Mouse (Mus musculus) brain, embryonic 14.5 days (tissue): ENCODE measurements around the gene Gstp2. TPM values are rescaled to one million over a fixed set of nuclear protein-coding genes. Genes with fewer than 3 reads are reported as not detected.
"Not testable (repeated sequence)": the region's sequence is repeated elsewhere in the genome, so short reads cannot be mapped to it uniquely, and the experiment has no call there.

Experiments used
- DNase-seq: peaks from one replicate; pipeline ENCODE4 v3.0.0-alpha.2; 2011; ENCODE audit warnings: low read depth
- CTCF ChIP-seq: fragments of 200-500 bp; IDR thresholded peaks from 2 replicates; pipeline ENCODE4 v1.5.1; 2012; ENCODE audit warnings: inconsistent platforms, mild to moderate bottlenecking, moderate library complexity, borderline replicate concordance; ENCODE audit not compliant: insufficient read depth, insufficient read length; ENCODE audit errors: extremely low read depth
- POLR2A ChIP-seq: fragments of 200-500 bp; IDR thresholded peaks from 2 replicates; pipeline ENCODE4 v1.6.1; 2012; ENCODE audit warnings: mild to moderate bottlenecking, inconsistent platforms, borderline replicate concordance; ENCODE audit not compliant: poor library complexity, insufficient read depth, insufficient read length, severe bottlenecking; ENCODE audit errors: extremely low read depth
- polyA plus RNA-seq: library from polyadenylated mRNA; depleted of rRNA; stranded (reverse); fragments of >200 nt; gene quantifications from 2 replicates; pipeline ENCODE4 v1.2.3, GENCODE M21; 2012

Gene Gstp2
- polyA plus RNA-seq, 1 experiment = 2.9 TPM

DNA sequence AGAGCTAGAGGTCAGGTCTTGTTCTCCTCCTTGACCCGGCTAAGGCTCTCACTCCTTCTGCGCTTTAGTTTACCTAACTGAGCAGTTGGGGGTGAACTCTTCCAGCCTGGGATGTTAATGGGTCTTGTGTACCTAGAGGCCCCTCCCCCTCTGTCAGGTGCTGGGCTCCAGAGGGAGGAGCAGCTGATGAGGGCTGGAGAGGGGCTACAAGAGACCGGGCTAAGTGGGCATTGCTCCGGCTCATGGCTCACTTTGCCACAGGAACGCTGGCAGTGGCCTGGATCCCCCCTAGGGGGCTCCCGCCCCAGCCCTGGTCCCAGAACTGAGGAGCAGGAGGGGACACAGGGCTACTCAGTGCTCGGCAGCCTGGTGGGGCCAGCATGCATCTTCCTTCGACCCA, 38.0 kb upstream of the Gstp2 start:
- no peak for TF ChIP-seq POLR2A
- TF ChIP-seq CTCF = peak; percentile 14; the same call in 1 of the 2 replicates
- DNase-seq = no peak

DNA sequence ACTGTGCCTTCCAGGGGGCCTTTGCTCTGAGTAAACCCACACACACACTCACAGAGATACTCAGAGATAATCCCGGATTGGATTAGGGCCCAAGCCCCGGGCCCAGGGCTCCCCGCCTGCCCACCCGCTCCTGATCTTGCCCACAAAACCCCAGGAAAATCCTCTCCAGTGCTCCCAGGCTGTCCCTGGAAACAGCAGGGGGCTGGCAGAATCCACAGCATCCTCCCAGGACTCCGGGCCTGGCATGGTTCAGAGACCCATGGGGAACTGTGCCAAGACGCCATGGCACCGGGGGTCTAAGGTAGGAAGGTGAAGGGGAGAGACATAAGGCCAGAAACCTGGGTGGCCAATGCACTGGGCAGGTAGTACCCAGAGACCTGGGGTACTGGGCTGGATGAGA, 37.5 kb upstream of the Gstp2 start:
- TF ChIP-seq POLR2A = no peak
- no peak for TF ChIP-seq CTCF

GRCm38 (mm10) chr19:4082219-4082965, 36.6 kb upstream of the Gstp2 start:
- no peak for DNase-seq
- no peak for TF ChIP-seq CTCF
- no peak for TF ChIP-seq POLR2A

More for the DNA sequence above, 37.5 kb upstream of the Gstp2 start:
- no peak for DNase-seq

DNA sequence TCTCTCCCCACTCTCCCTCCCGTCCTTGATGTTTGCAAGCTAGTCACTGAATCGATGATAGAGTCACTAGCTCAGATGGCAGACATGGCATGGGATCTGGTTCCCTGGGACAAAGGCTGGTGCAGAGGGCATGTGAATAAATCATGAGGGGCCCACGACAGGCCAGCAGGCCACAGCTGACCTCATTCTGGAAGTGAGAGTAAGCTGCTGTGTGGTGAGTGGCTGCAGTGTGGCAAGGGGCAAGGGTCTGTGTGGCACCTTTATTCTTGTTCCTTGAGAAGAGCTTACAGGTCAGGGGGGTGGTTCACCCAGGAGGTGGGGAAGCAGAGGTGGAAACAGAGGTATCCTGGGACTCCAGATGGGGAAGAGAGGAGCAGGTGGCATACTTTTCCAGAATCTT, 35.6 kb upstream of the Gstp2 start, which contains the start of gene Cabp2:
TSS of gene Cabp2 (plus strand) at position 185 of the 400 bp plus-strand sequence.
- TF ChIP-seq POLR2A (no peak), CTCF (no peak)
- no peak for DNase-seq

DNA sequence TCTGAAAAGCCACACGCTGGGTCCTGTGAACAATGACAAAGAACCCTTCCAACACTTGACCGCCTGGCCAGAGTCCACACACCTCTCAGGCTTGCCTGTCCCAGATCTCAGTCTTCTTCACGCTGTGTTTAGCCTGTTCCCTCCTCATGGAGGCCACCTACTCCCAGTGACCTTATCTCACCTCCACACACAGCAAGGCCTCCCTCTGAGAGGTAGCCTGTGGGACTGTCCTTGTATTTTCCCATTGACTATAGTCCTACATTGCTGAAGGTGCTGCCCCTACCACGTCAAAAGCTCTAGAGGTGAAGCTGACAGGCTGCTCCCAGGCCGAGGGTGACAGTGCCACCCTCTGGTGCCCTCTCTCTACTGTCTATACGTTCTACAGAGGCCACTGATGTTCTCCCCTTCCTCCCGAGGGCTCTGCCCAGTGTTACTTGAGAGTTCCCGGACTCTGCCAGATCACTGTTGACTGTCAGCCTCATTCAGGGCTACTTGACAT, 34.7 kb upstream of the Gstp2 start:
- DNase-seq = no peak
- TF ChIP-seq POLR2A (no peak), CTCF (no peak)

GRCm38 (mm10) chr19:4079594-4079993, 33.8 kb upstream of the Gstp2 start:
- DNase-seq = no peak

GRCm38 (mm10) chr19:4075531-4075930, 29.7 kb upstream of the Gstp2 start:
- TF ChIP-seq POLR2A (no peak), CTCF (no peak)
- no peak for DNase-seq

More at GRCm38 (mm10) chr19:4079594-4079993, 33.8 kb upstream of the Gstp2 start:
- TF ChIP-seq CTCF (no peak), POLR2A (no peak)

DNA sequence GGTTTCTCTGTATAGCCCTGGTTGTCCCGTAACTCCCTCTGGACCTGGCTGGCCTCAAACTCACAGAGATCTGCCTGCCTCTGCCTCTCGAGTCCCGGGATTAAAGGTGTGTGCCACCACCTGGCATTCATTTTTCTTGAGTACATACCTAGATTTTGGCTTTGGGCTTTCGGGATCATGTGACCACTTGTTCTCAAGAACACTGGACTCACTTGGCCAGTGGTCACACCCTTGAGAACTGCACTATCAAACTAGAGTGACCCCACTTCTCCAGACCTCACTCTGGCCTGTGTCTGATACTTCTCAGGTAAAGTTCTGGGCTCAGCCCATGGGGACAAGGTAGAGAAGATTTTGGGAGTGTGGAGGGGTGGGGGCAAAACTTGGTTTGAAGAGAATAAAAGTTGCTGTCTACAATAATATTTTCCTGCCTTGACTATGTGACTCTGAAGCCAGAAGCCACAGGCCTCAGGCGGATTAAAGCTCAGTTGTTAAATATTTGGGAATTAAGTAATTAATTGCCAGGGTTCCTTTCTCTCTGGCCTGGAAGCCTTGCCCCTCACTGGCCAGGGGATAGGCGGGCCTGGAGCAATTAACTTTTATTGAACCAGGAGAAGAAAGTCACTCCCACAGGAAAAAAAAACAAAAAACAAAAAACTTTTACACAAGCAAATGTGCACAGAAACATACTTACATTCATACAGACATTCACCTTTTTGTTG, 27.0 kb upstream of the Gstp2 start:
- DNase-seq = no peak
- TF ChIP-seq POLR2A (no peak), CTCF (no peak)

DNA sequence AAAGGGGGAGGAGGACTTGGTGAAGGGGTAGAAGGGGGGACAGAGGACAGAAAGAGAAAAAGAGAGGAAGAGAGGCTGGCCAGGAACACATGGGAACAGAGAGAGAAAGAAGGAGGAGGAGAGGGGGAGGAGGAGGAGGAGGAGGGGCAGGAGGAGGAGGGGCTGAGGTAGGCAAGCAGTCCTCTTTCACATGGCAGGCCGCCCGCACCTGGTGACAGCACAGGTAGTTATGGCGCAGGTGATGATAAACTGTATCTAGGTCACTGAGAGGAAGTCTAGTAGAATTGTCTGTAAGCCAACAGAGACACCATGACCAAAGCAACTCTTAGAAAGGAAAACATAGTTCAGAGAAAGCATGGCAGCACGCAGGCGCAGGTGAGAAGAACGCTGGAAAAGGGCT, 25.6 kb upstream of the Gstp2 start:
- no peak for DNase-seq
- TF ChIP-seq POLR2A (no peak), CTCF (no peak)

- no peak for DNase-seq
- TF ChIP-seq CTCF = no peak
- no peak for TF ChIP-seq POLR2A
Measured at GRCm38 (mm10) chr19:4070756-4071155, 24.9 kb upstream of the Gstp2 start.

DNA sequence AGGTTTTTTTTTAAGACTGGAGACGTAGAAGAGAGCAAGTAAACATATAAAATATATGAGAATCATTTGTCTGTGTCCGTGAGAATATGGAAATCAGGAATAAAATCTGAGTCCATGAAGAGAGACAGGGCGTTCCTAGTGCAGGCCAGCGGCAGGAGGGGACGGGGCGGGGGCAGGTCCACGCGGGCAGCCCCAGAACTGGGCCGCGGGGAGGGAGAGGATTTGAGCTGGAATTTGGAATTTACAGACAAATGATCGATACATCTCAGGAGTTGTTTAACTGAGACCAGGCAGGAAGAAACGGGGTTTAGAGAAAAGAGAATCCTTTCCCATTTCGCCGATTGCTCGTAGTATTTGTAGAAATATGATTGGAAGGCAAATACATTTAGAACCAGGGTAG, 24.5 kb upstream of the Gstp2 start:
- TF ChIP-seq CTCF (no peak), POLR2A (no peak)
- no peak for DNase-seq

GRCm38 (mm10) chr19:4068717-4069410, 23.0 kb upstream of the Gstp2 start:
- no peak for DNase-seq
- TF ChIP-seq CTCF = no peak
- no peak for TF ChIP-seq POLR2A

GRCm38 (mm10) chr19:4068242-4068641, 22.4 kb upstream of the Gstp2 start:
- DNase-seq = not testable (repeated sequence)
